Mouse (Mus musculus) 416B (cell line): ENCODE results near the gene Slc35b2.

Experiments used
- DNase-seq: peaks from one replicate; pipeline ENCODE4 v3.0.0; 2011; ENCODE audit warnings: low read depth

The Slc35b2 gene

GRCm38 (mm10) chr17:45545278-45545961, 18.3 kb upstream of the Slc35b2 start:
- no peak for DNase-seq

- DNase-seq: no peak
Measured at GRCm38 (mm10) chr17:45546941-45547340, 16.7 kb upstream of the Slc35b2 start.

- no peak for DNase-seq
Measured at GRCm38 (mm10) chr17:45547461-45548190, 16.0 kb upstream of the Slc35b2 start.

DNA sequence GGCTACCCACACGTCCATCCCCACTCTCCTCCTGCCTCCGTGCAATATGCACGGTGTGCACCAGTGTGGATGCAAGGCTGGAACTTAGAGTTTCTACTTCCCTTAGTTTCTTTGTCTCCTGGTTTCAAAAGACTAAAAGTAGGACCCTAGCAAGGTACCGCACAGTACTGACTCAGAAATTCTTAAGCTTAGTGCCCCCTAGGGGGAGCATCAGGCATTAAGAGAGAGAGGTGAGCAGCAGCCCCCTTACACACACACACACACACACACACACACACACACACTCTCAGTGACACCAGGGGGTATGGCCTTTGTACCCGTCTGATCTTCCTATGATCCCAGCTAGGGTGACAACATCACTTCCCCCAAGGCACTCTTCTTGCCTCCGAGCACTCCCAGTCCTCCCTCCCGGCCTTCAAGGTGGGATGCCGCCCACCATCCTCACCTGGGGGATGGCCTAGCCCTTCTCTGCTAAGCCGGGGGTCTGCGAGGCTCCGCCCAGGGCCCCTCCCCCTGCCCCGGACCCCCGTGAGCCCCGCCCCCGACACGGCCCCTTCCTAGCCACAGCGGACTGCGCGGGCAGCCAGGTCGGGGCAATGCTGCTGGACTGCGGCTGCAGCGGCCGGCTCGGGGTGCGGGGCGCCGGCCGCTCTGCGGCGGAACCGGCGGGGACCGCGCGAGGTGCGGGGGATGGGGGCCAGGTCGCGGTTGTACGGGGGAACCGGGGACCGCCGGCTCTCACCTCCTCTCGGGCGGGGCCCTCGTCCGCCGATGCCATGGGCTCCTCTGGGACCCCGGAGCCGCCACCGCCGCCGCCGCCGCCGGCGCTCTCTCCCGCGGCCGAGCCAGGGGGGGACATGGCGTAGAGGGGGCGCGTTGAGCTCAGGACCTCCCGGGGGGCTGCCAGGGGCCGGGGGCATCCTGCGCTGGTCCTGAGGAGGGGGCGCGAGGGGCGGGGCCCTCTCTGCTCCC, 14.8 kb upstream of the Slc35b2 start:
- no peak for DNase-seq

DNA sequence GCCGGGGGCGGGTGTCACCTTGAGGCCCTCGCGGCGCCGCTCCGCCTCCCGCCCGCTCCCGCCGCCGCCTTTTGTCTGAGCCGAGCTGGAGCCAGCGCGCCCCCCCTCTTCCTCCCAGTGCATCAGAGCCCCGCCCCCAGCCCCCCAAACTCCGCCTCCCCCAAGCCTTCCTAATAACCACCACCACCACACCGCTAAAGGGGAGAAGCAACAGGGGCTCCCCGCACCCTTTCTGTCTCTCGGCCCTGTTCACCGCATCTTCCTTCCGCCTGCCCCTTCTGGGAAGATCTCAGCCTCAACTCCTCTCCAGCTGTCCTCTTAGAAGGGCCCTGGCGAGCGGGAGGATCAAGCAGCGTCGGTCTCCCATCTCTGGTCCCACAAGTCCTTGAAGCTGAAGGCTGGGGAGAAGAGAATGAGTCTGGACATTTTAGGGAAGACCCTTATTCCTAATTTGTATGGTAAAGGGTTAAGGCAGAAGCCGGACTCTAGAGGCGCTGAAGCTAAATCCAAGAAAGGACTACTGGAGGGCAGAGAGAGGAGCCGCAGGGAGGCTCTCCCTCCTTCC, 14.0 kb upstream of the Slc35b2 start, which contains the start of gene Tmem151b:
TSS of gene Tmem151b (minus strand) at position 61 of the 565 bp plus-strand sequence.
- no peak for DNase-seq

- DNase-seq: no peak
Measured at GRCm38 (mm10) chr17:45550253-45550652, 13.4 kb upstream of the Slc35b2 start.

- DNase-seq: no peak
Measured at GRCm38 (mm10) chr17:45551249-45551796, 12.4 kb upstream of the Slc35b2 start.

- peak; percentile 85 for DNase-seq
Measured at GRCm38 (mm10) chr17:45551816-45552451, 11.7 kb upstream of the Slc35b2 start.

- DNase-seq: no peak
Measured at GRCm38 (mm10) chr17:45553065-45553464, 10.6 kb upstream of the Slc35b2 start.

DNA sequence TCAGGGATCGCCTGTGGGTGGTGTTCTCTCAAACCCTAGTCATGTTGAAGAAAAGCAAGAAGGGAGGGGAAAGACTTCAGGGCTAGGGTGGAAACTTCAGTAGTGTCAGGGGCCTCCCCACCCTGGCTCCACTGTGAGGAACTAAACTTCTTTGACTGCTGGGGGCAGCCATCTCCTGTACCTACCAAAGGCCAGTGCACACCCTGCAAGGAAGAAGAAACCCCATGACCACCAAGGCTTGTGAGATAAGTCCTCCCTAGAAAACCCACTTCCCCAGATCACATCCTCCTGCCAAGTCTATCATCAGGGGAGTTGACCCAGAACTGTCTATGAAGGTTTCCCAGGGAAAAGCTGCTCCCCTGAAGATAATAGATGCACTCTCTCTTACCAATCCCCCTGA, 9.3 kb upstream of the Slc35b2 start:
- peak; percentile 71 for DNase-seq

DNA sequence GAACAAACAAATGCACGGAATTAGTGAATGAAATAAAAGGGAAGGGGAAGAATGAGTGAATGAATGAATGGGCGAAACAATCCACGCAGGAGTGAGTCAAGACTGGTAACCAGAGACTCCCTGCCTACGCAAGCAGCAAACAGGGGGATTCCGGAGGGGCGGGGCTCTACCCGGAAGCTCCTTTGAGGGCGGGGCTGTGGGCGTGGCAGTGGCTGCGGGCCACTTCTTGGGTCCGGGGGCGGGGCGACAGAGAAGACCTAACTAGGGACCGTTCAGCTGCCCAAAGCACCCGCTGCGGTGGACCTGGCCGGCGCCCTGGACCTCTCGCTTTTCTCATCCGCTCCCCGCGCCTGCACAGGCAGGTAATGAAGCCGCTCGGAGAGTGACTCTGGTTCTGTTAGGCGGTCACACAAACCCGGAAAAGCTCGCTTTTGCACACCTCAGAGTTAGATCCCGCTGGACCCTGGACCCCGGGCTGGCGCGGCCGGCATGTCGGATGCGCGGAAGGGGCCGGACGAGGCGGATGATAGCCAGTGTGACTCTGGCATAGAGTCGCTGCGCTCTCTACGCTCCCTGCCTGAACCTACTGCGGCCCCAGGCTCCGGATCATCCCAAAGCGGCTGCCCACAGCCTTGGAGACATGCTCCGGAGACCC, 8.1 kb upstream of the Slc35b2 start, which contains the start of gene Nfkbie:
TSS of gene Nfkbie (plus strand) at position 252 of the 655 bp plus-strand sequence.
- DNase-seq: peak; percentile 94

DNA sequence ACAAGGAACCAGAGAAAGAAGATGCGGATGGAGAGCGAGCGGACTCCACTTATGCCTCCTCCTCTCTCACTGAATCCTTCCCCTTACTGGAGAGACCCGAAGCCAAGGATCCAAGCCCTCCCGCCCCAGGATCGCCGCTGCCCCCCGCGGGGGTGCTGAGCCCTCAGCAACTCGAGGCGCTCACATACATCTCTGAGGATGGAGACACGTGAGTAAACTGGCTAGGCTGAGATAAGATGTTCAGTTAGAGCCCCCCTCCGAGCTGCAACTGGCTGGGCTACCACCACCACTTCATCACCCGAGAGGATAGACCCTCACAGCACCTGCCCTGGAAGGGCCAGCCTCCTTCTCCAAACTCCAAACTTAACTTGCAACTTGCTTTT, 7.6 kb upstream of the Slc35b2 start:
- DNase-seq: no peak

GRCm38 (mm10) chr17:45556514-45557245, 7.0 kb upstream of the Slc35b2 start:
- DNase-seq: peak; percentile 46

DNA sequence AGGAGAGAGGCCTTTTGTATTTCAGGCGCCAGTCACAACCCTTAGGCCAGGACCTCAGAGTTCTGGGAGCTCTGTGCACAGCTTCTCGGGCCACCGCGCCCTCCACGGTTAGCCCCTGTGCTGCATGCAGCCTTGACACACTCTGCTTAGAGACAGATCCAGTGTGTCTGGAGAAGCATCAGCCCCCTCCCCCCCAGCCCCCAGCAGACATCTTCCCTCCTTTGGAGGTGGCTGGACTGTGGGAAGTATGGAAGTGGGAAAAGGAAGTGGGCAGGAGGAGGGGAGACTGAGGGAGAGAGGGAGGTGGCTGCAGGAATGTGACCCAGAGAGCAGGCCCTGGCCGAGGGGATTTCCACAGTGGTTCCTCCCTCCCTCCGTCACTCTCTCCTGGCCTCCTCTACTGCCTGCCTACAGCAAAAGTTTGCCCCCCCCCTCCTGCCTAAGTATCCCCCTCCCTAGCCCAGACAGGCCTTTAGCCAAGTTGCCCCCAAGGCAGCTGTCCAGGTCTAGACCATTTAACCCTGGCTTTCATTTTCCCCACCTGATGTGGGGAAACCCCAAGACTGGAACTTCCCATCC, 6.3 kb upstream of the Slc35b2 start:
- no peak for DNase-seq

GRCm38 (mm10) chr17:45557998-45558862, 5.4 kb upstream of the Slc35b2 start:
- DNase-seq: peak; percentile 54

GRCm38 (mm10) chr17:45559732-45560525, 3.7 kb upstream of the Slc35b2 start:
- DNase-seq: no peak

DNA sequence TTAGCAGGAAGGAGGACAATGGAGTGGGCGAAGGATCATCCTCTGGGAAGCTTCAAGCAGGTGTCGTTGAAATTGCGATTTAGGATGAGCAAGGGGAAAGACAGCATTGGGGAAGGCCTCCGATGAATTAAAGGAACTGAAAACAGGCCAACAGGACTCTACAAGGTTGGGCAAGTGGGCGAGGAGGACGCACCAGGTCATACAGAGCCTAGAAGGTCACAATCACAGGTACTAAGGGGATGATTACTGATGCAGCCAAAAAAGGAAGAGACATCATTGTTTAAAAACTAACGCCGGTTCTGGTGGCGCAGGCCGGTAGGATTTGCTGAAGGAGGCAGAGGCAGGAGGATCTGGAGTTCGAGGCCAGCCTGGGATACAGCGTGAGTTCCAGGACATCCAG, 458 bp upstream of the Slc35b2 start:
- DNase-seq: no peak
